Mouse (Mus musculus): ENCODE data around the gene Strip2.

Strip2 gene

DNA sequence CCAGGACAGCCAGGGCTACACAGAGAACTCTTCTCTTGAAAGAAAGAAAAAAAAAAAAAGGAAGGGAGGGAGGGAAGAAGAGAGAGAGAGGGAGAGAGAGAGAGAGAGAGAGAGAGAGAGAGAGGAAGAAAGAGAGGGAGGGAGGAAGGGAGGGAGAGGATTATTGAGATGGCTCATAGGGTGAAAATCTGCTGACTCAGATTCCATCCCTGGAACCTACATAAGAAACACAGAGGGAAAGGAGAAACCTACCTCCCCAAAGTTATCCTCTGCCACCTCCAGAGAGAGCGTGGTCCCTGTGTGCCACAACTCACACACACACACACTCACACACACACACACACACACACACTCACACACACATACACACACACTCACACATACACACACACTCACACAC is 89.0 kb downstream of the Strip2 start:
- DNase-seq (ENCODE audit: low spot score in 2 of 2) = no peak

DNA sequence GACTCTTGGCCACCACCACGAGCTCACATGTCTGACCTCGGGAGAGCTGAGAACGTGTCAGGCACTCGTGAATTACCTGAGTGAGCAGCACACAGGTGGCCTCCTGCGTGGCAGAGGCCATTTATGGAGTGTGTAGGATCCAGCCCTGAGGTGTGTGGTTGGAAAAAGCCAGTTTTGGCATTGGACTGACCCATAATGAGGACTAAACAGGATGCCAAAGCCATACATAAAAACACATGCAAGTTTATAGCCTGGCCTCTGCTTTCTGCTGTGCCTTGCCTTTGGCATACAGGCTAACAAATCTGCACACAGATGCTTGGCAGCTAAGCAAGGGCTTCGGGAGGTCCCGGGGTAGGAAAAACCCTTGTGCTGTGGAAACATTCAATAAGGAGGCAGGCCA is 92.4 kb downstream of the Strip2 start:
- no peak for DNase-seq (ENCODE audit: low spot score in 2 of 2)
